Mouse (Mus musculus): ENCODE measurements at regions not wholly inside any gene's neighbourhood (a gene's known extent, or its start where the extent isn't known, plus 50 kb on each side); places are given as distances from the start of the nearest gene placed in this dataset.
A peak's percentile ranks its signal among the peaks of the same experiment; 100 is the strongest.

- ATAC-seq (ENCODE audit: low FRiP score, low read depth) = no peak
- H3K4me2 ChIP-seq (replicated peaks) = no peak overlapping the region; the same call in 1 of the 2 replicates
- no peak overlapping the region for H3K27ac ChIP-seq (replicated peaks)
- peaks cover 41% of the 10 kb centered on the region for H3K4me1 ChIP-seq
- H3K27me3 ChIP-seq = peaks cover 2% of the 10 kb centered on the region; the same call in 1 of the 2 replicates
- no peaks in the 10 kb centered on the region for H3K36me3 ChIP-seq
- WGBS = 56% methylated on average over 11 of the region's 11 CpGs
- no peaks in the 10 kb centered on the region for H3K9me3 ChIP-seq
- H3K4me3 ChIP-seq = no peak overlapping the region
- no peak overlapping the region for H3K9ac ChIP-seq (replicated peaks)
These were observed 108.7 kb downstream of the Rpl14 start for GRCm38 (mm10) chr9:120679822-120680426.

DNA sequence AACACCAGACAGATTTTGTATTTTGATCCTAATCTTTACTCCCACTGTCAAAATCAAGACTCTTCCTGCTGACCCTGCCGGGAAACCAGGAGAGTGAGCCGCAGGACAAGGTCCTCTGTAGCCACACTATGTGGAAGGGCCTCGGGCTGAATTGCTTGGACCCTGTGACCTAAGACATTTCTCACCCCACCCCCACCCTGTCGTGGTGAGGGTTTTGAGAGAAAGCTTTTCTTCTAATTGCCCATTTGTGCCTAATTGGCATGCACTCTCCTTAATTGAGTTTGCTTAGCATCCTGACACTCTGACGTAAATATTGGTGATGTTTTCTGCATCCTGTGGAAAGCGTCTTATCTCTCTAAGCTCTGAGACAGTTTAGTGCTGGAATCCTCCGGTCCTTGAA is 110.2 kb downstream of the Rpl14 start:
- no peak overlapping the region for H3K4me2 ChIP-seq (replicated peaks)
- no peak for ATAC-seq (ENCODE audit: low FRiP score, low read depth)
- peaks cover 26% of the 10 kb centered on the region for H3K4me1 ChIP-seq
- no peak overlapping the region for H3K9ac ChIP-seq (replicated peaks)
- H3K36me3 ChIP-seq = no peaks in the 10 kb centered on the region
- 35% methylated on average over 7 of the region's 7 CpGs for WGBS
- H3K4me3 ChIP-seq = no peak overlapping the region
- no peak overlapping the region for H3K27ac ChIP-seq (replicated peaks)
- H3K27me3 ChIP-seq = peaks cover 6% of the 10 kb centered on the region; the same call in 1 of the 2 replicates
- H3K9me3 ChIP-seq = no peaks in the 10 kb centered on the region

DNA sequence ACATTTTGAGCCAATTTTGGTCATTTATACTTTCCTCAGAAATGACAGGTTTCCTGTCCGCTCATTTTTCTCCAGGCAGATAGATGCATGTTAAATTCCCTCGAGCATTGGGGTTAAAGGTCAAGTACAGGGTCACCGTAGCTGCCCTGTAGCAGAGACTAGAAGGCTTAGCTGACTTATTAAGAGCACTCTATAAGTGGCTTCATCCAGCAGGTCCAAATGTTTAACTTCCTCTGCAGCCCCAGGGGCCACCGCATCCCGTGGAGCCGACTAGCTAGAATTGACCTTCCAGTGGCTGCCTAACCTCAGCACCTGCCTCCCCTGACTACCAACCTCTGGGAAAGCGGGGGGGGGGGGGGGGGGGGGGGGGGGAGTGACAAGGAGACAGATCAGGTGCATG is 114.7 kb downstream of the Rpl14 start:
- H3K27me3 ChIP-seq = peaks cover 10% of the 10 kb centered on the region; the same call in 1 of the 2 replicates
- H3K4me1 ChIP-seq = peaks cover 28% of the 10 kb centered on the region
- no peak overlapping the region for H3K4me3 ChIP-seq
- no peak overlapping the region for H3K9ac ChIP-seq (replicated peaks)
- WGBS = 16% methylated on average over 6 of the region's 7 CpGs
- H3K9me3 ChIP-seq = no peaks in the 10 kb centered on the region
- no peak overlapping the region for H3K27ac ChIP-seq (replicated peaks)
- ATAC-seq (ENCODE audit: low FRiP score, low read depth) = no peak
- H3K4me2 ChIP-seq (replicated peaks) = no peak overlapping the region
- no peaks in the 10 kb centered on the region for H3K36me3 ChIP-seq

GRCm38 (mm10) chr9:120689025-120689424 is 117.8 kb downstream of the Rpl14 start:
- Histone ChIP-seq H3K27ac (replicated peaks) (peak overlapping the region; percentile 91), H3K9ac (replicated peaks) (no peak overlapping the region), H3K9me3 (no peaks in the 10 kb centered on the region), H3K4me2 (replicated peaks) (peak overlapping the region; percentile 9; the same call in 1 of the 2 replicates), H3K4me1 (peaks cover 43% of the 10 kb centered on the region), H3K4me3 (no peak overlapping the region), H3K27me3 (peaks cover 10% of the 10 kb centered on the region; the same call in 1 of the 2 replicates), H3K36me3 (no peaks in the 10 kb centered on the region)
- ATAC-seq (ENCODE audit: low FRiP score, low read depth) = peak; percentile 16; the same call in 1 of the 2 replicates
- 31% methylated on average over 11 of the region's 11 CpGs for WGBS

- Histone ChIP-seq H3K9me3 (no peaks in the 10 kb centered on the region), H3K27me3 (0 out of 2 replicates have a peak, but pooled peaks cover 4% of the 10 kb centered on the region), H3K27ac (replicated peaks) (peak overlapping the region; percentile 91), H3K9ac (replicated peaks) (peak overlapping the region; percentile 39), H3K4me3 (no peak overlapping the region), H3K4me1 (peaks cover 43% of the 10 kb centered on the region), H3K36me3 (no peaks in the 10 kb centered on the region), H3K4me2 (replicated peaks) (peak overlapping the region; percentile 38)
- 25% methylated on average over 5 of the region's 5 CpGs for WGBS
- no peak for ATAC-seq (ENCODE audit: low FRiP score, low read depth)
These were observed 119.3 kb downstream of the Rpl14 start for GRCm38 (mm10) chr9:120690510-120690909.

GRCm38 (mm10) chr9:120690961-120691941 is 120.0 kb downstream of the Rpl14 start:
- 3% methylated on average over 30 of the region's 30 CpGs for WGBS
- peak overlapping the region; percentile 39 for H3K9ac ChIP-seq (replicated peaks)
- H3K36me3 ChIP-seq = no peaks in the 10 kb centered on the region
- H3K4me3 ChIP-seq = peak overlapping the region; percentile 9; the same call in 1 of the 2 replicates
- peaks cover 43% of the 10 kb centered on the region for H3K4me1 ChIP-seq
- ATAC-seq (ENCODE audit: low FRiP score, low read depth) = peak; percentile 88
- H3K27ac ChIP-seq (replicated peaks) = peak overlapping the region; percentile 91
- H3K27me3 ChIP-seq = 0 out of 2 replicates have a peak, but pooled peaks cover 4% of the 10 kb centered on the region
- peak overlapping the region; percentile 38 for H3K4me2 ChIP-seq (replicated peaks)
- H3K9me3 ChIP-seq = no peaks in the 10 kb centered on the region

DNA sequence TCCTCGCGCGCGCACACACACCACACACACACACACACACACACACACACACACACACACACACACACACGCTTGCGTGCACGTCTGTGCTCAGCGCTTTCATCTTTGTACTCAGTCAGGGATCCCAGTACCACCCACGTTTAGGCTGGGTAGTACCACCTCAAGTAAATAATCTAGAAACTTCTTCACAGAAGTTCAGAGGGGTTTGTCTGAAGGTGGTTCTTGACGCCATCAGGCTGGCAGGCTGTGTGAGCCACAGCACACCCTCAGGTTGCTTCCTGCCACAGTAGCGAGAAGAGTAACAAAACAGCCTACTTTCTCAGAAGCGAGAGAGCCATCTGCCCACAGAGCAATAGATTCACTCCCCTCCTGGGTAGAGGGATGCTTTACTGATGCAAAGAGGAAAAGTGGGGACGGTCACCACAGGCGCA is 120.7 kb downstream of the Rpl14 start:
- WGBS = 16% methylated on average over 14 of the region's 14 CpGs
- Histone ChIP-seq H3K4me1 (peaks cover 43% of the 10 kb centered on the region), H3K9me3 (no peaks in the 10 kb centered on the region), H3K4me3 (peak overlapping the region; percentile 9; the same call in 1 of the 2 replicates), H3K4me2 (replicated peaks) (peak overlapping the region; percentile 38), H3K27ac (replicated peaks) (peak overlapping the region; percentile 91), H3K36me3 (no peaks in the 10 kb centered on the region), H3K9ac (replicated peaks) (peak overlapping the region; percentile 15; the same call in 1 of the 2 replicates), H3K27me3 (0 out of 2 replicates have a peak, but pooled peaks cover under 1% of the 10 kb centered on the region)
- ATAC-seq (ENCODE audit: low FRiP score, low read depth) = peak; percentile 39

- 82% methylated on average over 5 of the region's 5 CpGs for WGBS
These were observed 123.2 kb downstream of the Rpl14 start for GRCm38 (mm10) chr9:120694457-120694856.

DNA sequence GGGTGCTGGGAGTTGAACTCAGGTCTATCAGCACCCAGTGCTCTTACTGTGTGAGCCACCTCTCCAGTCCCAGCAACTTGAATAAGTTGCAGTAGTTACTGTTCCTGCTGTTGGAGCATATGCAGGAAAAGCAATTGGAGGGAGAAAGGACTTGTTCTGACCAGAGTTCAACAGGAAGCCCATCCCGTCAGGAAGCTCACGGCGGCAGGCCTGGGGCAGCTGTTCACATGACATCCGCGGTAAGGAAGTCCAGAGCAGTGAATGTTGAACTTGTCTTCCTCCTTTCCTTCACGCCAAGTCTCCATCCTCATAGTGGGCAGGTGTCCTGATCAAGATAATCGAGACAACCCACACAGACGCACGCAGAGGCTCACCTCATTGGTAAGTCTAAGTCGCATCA is 124.7 kb downstream of the Rpl14 start:
- no peaks in the 10 kb centered on the region for H3K36me3 ChIP-seq
- no peak overlapping the region for H3K4me2 ChIP-seq (replicated peaks)
- H3K27ac ChIP-seq (replicated peaks) = no peak overlapping the region
- H3K4me3 ChIP-seq = no peak overlapping the region
- H3K4me1 ChIP-seq = peaks cover 25% of the 10 kb centered on the region
- H3K9me3 ChIP-seq = no peaks in the 10 kb centered on the region
- ATAC-seq (ENCODE audit: low FRiP score, low read depth) = no peak
- no peak overlapping the region for H3K9ac ChIP-seq (replicated peaks)
- no peaks in the 10 kb centered on the region for H3K27me3 ChIP-seq
- 94% methylated on average over 10 of the region's 10 CpGs for WGBS

More at GRCm38 (mm10) chr9:120694457-120694856, 123.2 kb downstream of the Rpl14 start:
- Histone ChIP-seq H3K4me3 (no peak overlapping the region), H3K9ac (replicated peaks) (no peak overlapping the region), H3K27me3 (no peaks in the 10 kb centered on the region), H3K4me2 (replicated peaks) (no peak overlapping the region), H3K4me1 (peaks cover 40% of the 10 kb centered on the region), H3K9me3 (no peaks in the 10 kb centered on the region), H3K36me3 (no peaks in the 10 kb centered on the region), H3K27ac (replicated peaks) (no peak overlapping the region)
- ATAC-seq (ENCODE audit: low FRiP score, low read depth) = no peak

DNA sequence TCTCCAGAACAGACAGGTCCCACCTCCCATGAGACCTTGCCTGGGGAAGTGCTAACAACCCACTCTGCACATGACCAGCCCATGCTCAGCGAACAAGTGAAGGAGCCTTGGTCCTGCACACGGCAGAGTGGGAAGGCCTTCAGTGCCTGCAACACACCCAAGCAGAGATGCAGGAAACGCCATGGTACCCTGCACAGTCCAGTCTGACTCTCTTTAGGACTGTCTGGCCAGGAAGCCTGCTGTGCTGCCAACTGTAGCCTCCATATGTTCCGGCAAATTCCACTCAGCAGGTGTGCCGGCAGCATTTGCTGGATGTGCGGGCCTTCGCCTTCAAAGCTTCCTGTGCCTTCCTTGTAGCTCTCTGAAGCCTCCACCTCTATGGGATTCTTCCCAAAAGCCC is 126.5 kb downstream of the Rpl14 start:
- no peaks in the 10 kb centered on the region for H3K36me3 ChIP-seq
- H3K4me3 ChIP-seq = no peak overlapping the region
- no peak overlapping the region for H3K9ac ChIP-seq (replicated peaks)
- ATAC-seq (ENCODE audit: low FRiP score, low read depth) = no peak
- H3K27me3 ChIP-seq = no peaks in the 10 kb centered on the region
- H3K9me3 ChIP-seq = no peaks in the 10 kb centered on the region
- no peak overlapping the region for H3K27ac ChIP-seq (replicated peaks)
- no peak overlapping the region for H3K4me2 ChIP-seq (replicated peaks)
- WGBS = 86% methylated on average over 7 of the region's 7 CpGs
- peaks cover 7% of the 10 kb centered on the region for H3K4me1 ChIP-seq

GRCm38 (mm10) chr9:120699781-120700180 is 128.5 kb downstream of the Rpl14 start:
- H3K4me1 ChIP-seq = 0 out of 2 replicates have a peak, but pooled peaks cover 11% of the 10 kb centered on the region
- no peak overlapping the region for H3K4me2 ChIP-seq (replicated peaks)
- no peaks in the 10 kb centered on the region for H3K9me3 ChIP-seq
- no peak for ATAC-seq (ENCODE audit: low FRiP score, low read depth)
- 91% methylated on average over 5 of the region's 5 CpGs for WGBS
- no peak overlapping the region for H3K27ac ChIP-seq (replicated peaks)
- H3K27me3 ChIP-seq = no peaks in the 10 kb centered on the region
- H3K4me3 ChIP-seq = no peak overlapping the region
- no peak overlapping the region for H3K9ac ChIP-seq (replicated peaks)
- no peaks in the 10 kb centered on the region for H3K36me3 ChIP-seq

- Histone ChIP-seq H3K36me3 (no peaks in the 10 kb centered on the region), H3K4me1 (0 out of 2 replicates have a peak, but pooled peaks cover 9% of the 10 kb centered on the region), H3K4me2 (replicated peaks) (no peak overlapping the region), H3K27ac (replicated peaks) (peak overlapping the region; percentile 58; the same call in 1 of the 2 replicates), H3K9ac (replicated peaks) (no peak overlapping the region), H3K9me3 (no peaks in the 10 kb centered on the region), H3K27me3 (no peaks in the 10 kb centered on the region), H3K4me3 (no peak overlapping the region)
- no peak for ATAC-seq (ENCODE audit: low FRiP score, low read depth)
- 83% methylated on average over 7 of the region's 7 CpGs for WGBS
These were observed 131.6 kb downstream of the Rpl14 start for GRCm38 (mm10) chr9:120702836-120703235.
